Mouse (Mus musculus) forebrain, embryonic 14.5 days (tissue): ENCODE data around the gene Pnpla7. TPM values are rescaled to one million over a fixed set of nuclear protein-coding genes. Genes with fewer than 3 reads are reported as not detected.

Experiments
- ATAC-seq: fragments of 200-750 bp; cut with Nextera tagmentation; 2 replicates; pipeline ENCODE4 v1.8.0; 2017; ENCODE audit warnings: mild to moderate bottlenecking, moderate library complexity
- DNase-seq: peaks from one replicate; pipeline ENCODE4 v3.0.0-alpha.2; 2015; ENCODE audit warnings: low spot score
- H3K27ac ChIP-seq: fragments of 300-500 bp; sonication (generic); 2 replicates; pipeline ENCODE4 v1.5.1; 2014; ENCODE audit warnings: low read depth, mild to moderate bottlenecking, control low read depth, low read length, moderate library complexity
- H3K27me3 ChIP-seq: fragments of 300-500 bp; sonication (generic); replicated peaks from 2 replicates; pipeline ENCODE4 v1.6.1; 2014; ENCODE audit warnings: low read length, control low read depth, mixed read lengths; ENCODE audit not compliant: control insufficient read depth, insufficient read depth
- H3K36me3 ChIP-seq: fragments of 300-500 bp; sonication (generic); 2 replicates; pipeline ENCODE4 v1.6.1; 2014; ENCODE audit warnings: low read length, control low read depth; ENCODE audit not compliant: control insufficient read depth, insufficient read depth
- H3K4me1 ChIP-seq: fragments of 300-500 bp; sonication (generic); 2 replicates; pipeline ENCODE4 v1.6.1; 2014; ENCODE audit warnings: antibody characterized with exemption, low read length, control low read depth; ENCODE audit not compliant: control insufficient read depth, insufficient read depth
- H3K4me2 ChIP-seq: fragments of 300-500 bp; sonication (generic); 2 replicates; pipeline ENCODE4 v1.6.1; 2014; ENCODE audit warnings: mild to moderate bottlenecking, control low read depth, low read length
- H3K4me3 ChIP-seq: fragments of 300-500 bp; sonication (generic); 2 replicates; pipeline ENCODE4 v1.5.1; 2014; ENCODE audit warnings: low read depth, low read length, control low read depth
- H3K9ac ChIP-seq: fragments of 300-500 bp; sonication (generic); 2 replicates; pipeline ENCODE4 v1.6.1; 2014; ENCODE audit warnings: mild to moderate bottlenecking, low read length, control low read depth, moderate library complexity
- H3K9me3 ChIP-seq: fragments of 300-500 bp; sonication (generic); replicated peaks from 2 replicates; pipeline ENCODE4 v1.6.1; 2016; ENCODE audit warnings: low read length, control low read depth, mixed read lengths; ENCODE audit not compliant: control insufficient read depth
- WGBS: fragments of 180-500 bp; shearing (Covaris S2); extraction: QIAGEN DNeasy Blood & Tissue Kit; methylation state at CpG from one replicate; pipeline ENCODE4 v1.1.7; 2014; 5-methylcytosine and 5-hydroxymethylcytosine counted together
- polyA plus RNA-seq: library from polyadenylated mRNA; unstranded; fragments of >200 nt; fragmentation: Nextera tagmentation; extraction: Ambion mirVana; gene quantifications from 2 replicates; pipeline ENCODE4 v1.2.1, GENCODE M21; 2014

Gene Pnpla7
- polyA plus RNA-seq, 1 experiment from 2014 or later, result 2.8 TPM

DNA sequence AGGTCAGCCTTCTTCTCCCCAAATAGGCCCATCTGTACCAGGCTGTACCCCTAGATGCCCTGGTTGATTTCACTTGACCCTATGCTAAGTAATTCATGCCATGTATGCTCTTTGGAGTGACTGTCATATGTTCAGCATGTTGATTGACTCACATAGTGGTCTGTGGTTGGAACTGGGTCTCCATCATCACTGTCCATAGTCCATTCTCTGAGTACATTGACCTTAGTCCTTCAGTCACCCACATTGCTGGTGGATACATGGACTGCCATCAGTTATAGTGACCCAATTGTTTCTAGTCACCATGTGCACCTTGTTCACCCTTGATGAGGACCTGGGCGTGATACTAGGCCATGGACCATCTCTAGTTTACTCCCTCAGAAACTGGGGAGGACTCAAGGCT, 30.9 kb downstream of the Pnpla7 start:
- Histone ChIP-seq H3K4me1 (no peaks in the 10 kb centered on the region), H3K27ac (no peak overlapping the region), H3K9ac (no peak overlapping the region), H3K36me3 (no peaks in the 10 kb centered on the region), H3K4me3 (no peak overlapping the region), H3K4me2 (no peak overlapping the region), H3K9me3 (no peaks in the 10 kb centered on the region), H3K27me3 (no peaks in the 10 kb centered on the region)
- 100% methylated on average over 1 of the region's 1 CpGs for WGBS
- ATAC-seq (no peak), DNase-seq (no peak)

- no peaks in the 10 kb centered on the region for H3K36me3 ChIP-seq
- H3K27ac ChIP-seq, result no peak overlapping the region
- ATAC-seq, result no peak
- no peak for DNase-seq
- no peaks in the 10 kb centered on the region for H3K27me3 ChIP-seq
- H3K4me2 ChIP-seq, result no peak overlapping the region
- no peak overlapping the region for H3K9ac ChIP-seq
- no peaks in the 10 kb centered on the region for H3K9me3 ChIP-seq
- H3K4me1 ChIP-seq, result no peaks in the 10 kb centered on the region
- no peak overlapping the region for H3K4me3 ChIP-seq
Observed at GRCm38 (mm10) chr2:25008250-25008649, 32.4 kb downstream of the Pnpla7 start.

DNA sequence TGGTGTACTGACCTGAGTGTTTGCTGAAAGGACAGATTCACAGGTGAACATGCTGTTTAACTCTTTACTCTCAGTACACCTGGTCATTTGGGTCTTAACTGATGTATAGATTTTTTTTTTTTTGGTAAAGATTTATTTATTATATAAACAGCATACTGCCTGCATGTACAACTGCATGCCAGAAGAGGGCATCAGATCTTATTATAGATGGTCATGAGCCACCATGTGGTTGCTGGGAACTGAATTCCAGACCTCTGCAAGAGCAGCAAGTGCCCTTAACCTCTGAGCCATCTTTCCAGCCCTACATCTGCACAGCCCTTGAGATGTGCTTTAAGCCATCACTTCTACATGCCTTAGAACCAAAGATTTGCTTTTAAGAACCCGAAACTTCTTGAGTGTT, 46.8 kb downstream of the Pnpla7 start:
- no peaks in the 10 kb centered on the region for H3K9me3 ChIP-seq
- H3K36me3 ChIP-seq, result no peaks in the 10 kb centered on the region
- H3K27me3 ChIP-seq, result no peaks in the 10 kb centered on the region
- H3K4me3 ChIP-seq, result no peak overlapping the region
- H3K27ac ChIP-seq, result no peak overlapping the region
- H3K9ac ChIP-seq, result no peak overlapping the region
- H3K4me2 ChIP-seq, result no peak overlapping the region
- H3K4me1 ChIP-seq, result no peaks in the 10 kb centered on the region
- ATAC-seq (no peak), DNase-seq (no peak)
- 85% methylated on average over 1 of the region's 1 CpGs for WGBS

GRCm38 (mm10) chr2:25025109-25025508, 49.3 kb downstream of the Pnpla7 start:
- no peaks in the 10 kb centered on the region for H3K36me3 ChIP-seq
- DNase-seq (no peak), ATAC-seq (no peak)
- H3K4me3 ChIP-seq, result no peak overlapping the region
- no peaks in the 10 kb centered on the region for H3K27me3 ChIP-seq
- H3K27ac ChIP-seq, result no peak overlapping the region
- H3K9ac ChIP-seq, result no peak overlapping the region
- no peak overlapping the region for H3K4me2 ChIP-seq
- no peaks in the 10 kb centered on the region for H3K9me3 ChIP-seq
- WGBS, result 100% methylated on average over 1 of the region's 1 CpGs
- no peaks in the 10 kb centered on the region for H3K4me1 ChIP-seq

DNA sequence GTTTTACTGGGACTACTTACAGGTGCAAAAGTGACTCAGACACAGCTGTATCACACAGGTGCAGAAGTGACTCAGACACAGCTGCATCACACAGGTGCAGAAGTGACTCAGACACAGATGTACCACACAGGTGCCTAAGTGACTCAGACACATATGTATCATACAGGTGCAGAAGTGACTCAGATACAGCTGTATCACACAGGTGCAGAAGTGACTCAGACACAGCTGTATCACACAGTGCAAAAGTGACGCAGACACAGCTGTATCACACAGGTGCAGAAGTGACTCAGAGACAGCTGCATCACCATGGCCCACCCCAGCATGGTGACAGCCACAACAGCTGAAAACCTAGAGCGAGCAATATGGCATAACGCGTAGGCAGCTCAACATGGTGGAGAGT, 59.2 kb downstream of the Pnpla7 start:
- Histone ChIP-seq H3K9me3 (no peaks in the 10 kb centered on the region), H3K36me3 (no peaks in the 10 kb centered on the region), H3K4me2 (no peak overlapping the region), H3K9ac (no peak overlapping the region), H3K27me3 (no peaks in the 10 kb centered on the region), H3K4me3 (no peak overlapping the region), H3K4me1 (no peaks in the 10 kb centered on the region), H3K27ac (no peak overlapping the region)
- 96% methylated on average over 4 of the region's 4 CpGs for WGBS
- ATAC-seq (no peak), DNase-seq (no peak)

DNA sequence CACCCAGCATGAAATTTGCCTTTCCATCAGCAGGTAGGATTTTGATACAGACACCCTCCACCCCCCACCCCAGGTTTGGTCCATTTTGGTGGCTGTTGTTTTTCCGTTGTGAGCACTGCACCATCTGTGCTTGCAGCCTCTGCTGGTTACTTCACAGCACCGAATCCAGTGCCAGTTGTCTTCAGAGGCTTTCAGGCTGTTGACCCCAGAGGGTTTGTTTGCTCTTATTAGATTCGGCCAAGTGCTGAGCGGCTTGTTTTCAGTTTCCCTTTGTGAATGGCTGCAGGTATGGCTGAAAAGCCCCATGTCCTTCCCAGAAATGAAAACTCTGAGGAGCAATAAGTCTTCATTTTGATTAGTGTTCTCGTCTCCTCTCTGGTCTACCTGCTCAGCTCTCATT, 64.3 kb downstream of the Pnpla7 start:
- no peak overlapping the region for H3K4me3 ChIP-seq
- H3K27ac ChIP-seq, result no peak overlapping the region
- H3K4me1 ChIP-seq, result no peaks in the 10 kb centered on the region
- no peak overlapping the region for H3K4me2 ChIP-seq
- ATAC-seq (no peak), DNase-seq (no peak)
- H3K27me3 ChIP-seq, result no peaks in the 10 kb centered on the region
- no peaks in the 10 kb centered on the region for H3K9me3 ChIP-seq
- no peaks in the 10 kb centered on the region for H3K36me3 ChIP-seq
- H3K9ac ChIP-seq, result no peak overlapping the region
- 86% methylated on average over 5 of the region's 5 CpGs for WGBS

GRCm38 (mm10) chr2:25050921-25051320, 75.1 kb downstream of the Pnpla7 start:
- H3K4me3 ChIP-seq, result no peak overlapping the region
- H3K27ac ChIP-seq, result 0 out of 2 replicates have a peak overlapping the region, but pooled peaks have one; percentile 14
- WGBS, result 83% methylated on average over 7 of the region's 7 CpGs
- no peaks in the 10 kb centered on the region for H3K27me3 ChIP-seq
- H3K4me1 ChIP-seq, result peaks cover 11% of the 10 kb centered on the region
- 0 out of 2 replicates have a peak, but pooled peaks cover 3% of the 10 kb centered on the region for H3K36me3 ChIP-seq
- H3K4me2 ChIP-seq, result no peak overlapping the region
- H3K9ac ChIP-seq, result no peak overlapping the region
- peak; percentile 46 for DNase-seq
- ATAC-seq, result no peak
- no peaks in the 10 kb centered on the region for H3K9me3 ChIP-seq

- 89% methylated on average over 8 of the region's 8 CpGs for WGBS
- H3K27ac ChIP-seq, result 0 out of 2 replicates have a peak overlapping the region, but pooled peaks have one; percentile 14
Observed at GRCm38 (mm10) chr2:25051450-25051849, 75.6 kb downstream of the Pnpla7 start.

GRCm38 (mm10) chr2:25053101-25053500, 77.3 kb downstream of the Pnpla7 start:
- H3K9me3 ChIP-seq, result no peaks in the 10 kb centered on the region
- no peak overlapping the region for H3K4me3 ChIP-seq
- WGBS, result 88% methylated on average over 6 of the region's 6 CpGs
- H3K9ac ChIP-seq, result no peak overlapping the region
- H3K36me3 ChIP-seq, result peaks cover 17% of the 10 kb centered on the region
- H3K27ac ChIP-seq, result no peak overlapping the region
- no peak for ATAC-seq
- H3K4me2 ChIP-seq, result no peak overlapping the region
- H3K27me3 ChIP-seq, result no peaks in the 10 kb centered on the region
- DNase-seq, result no peak
- peaks cover 11% of the 10 kb centered on the region for H3K4me1 ChIP-seq

More at GRCm38 (mm10) chr2:25051450-25051849, 75.6 kb downstream of the Pnpla7 start:
- ATAC-seq, result no peak
- no peaks in the 10 kb centered on the region for H3K27me3 ChIP-seq
- no peak for DNase-seq
- no peak overlapping the region for H3K4me2 ChIP-seq
- H3K4me1 ChIP-seq, result peaks cover 11% of the 10 kb centered on the region
- H3K4me3 ChIP-seq, result no peak overlapping the region
- 0 out of 2 replicates have a peak, but pooled peaks cover 3% of the 10 kb centered on the region for H3K36me3 ChIP-seq
- no peaks in the 10 kb centered on the region for H3K9me3 ChIP-seq
- no peak overlapping the region for H3K9ac ChIP-seq
